Mouse (Mus musculus) E14TG2a.4 (cell line): Measurements from ENCODE around the gene Mcmbp.

Experiments used
- CTCF ChIP-seq: conservative IDR thresholded peaks from 2 replicates; pipeline ENCODE4 v1.5.1; 2014; ENCODE audit warnings: low read length
- NANOG ChIP-seq: IDR thresholded peaks from 2 replicates; pipeline ENCODE4 v1.6.1; 2014; ENCODE audit warnings: borderline replicate concordance, low read length, mixed read lengths
- POU5F1 ChIP-seq: IDR thresholded peaks from 2 replicates; pipeline ENCODE4 v1.6.1; 2014; ENCODE audit warnings: low read length, borderline replicate concordance

DNA sequence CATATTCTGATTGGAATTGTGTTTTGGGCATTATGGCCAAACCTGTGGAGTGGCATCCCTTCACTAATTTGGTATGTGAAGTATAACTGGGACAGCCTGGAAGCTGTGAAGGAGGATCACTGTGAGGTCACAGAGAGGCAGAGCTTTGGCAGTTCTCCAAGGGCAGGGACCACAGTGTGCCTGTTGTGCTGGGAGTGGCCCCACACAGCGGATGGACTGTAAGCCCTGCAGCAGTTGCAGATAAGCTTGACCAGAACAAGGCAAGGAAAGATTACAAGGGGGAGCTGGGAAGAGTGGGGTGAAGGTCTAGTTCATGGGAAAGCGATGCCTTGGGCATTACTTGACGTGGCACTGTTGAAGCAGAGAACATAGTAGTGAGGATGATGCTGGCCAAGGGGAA is 8.5 kb upstream of the Mcmbp start:
- TF ChIP-seq CTCF (no peak), NANOG (no peak), POU5F1 (no peak)
